Mouse (Mus musculus): ENCODE results near the gene Kcnb1. TPM values are rescaled to one million over a fixed set of nuclear protein-coding genes. Genes with fewer than 3 reads are reported as not detected.
A peak's percentile ranks its signal among the peaks of the same experiment; 100 is the strongest.

Gene Kcnb1
- polyA plus RNA-seq, 1 experiment from 2014 or later: 1.7 TPM

DNA sequence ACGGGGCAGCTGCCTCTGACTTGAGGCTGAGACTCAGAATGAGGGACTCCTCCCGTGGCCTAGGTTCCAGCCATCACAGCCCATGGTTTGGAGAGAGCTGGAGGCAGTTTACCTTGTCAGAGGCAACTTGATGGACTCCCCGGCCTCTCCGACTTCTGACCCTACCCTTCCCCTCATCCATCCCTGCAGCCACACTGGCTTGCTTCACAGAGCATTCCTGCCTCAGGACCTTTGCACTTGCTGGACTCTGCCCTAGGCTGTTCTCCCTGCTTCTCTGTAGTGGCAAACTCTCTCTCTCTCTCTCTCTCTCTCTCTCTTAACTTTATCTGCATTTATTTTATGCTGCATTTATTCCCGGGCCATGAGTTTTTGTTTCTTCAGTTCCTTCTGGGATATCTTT, 103.1 kb downstream of the Kcnb1 start:
- 65% methylated on average over 5 of the region's 5 CpGs for WGBS
- H3K27ac ChIP-seq (ENCODE audit: low read length): no peak overlapping the region
- H3K36me3 ChIP-seq (ENCODE audit: control insufficient read depth, insufficient read depth, low read length): no peaks in the 10 kb centered on the region
- no peaks in the 10 kb centered on the region for H3K9me3 ChIP-seq (replicated peaks; ENCODE audit: control insufficient read depth, low read length)
- H3K9ac ChIP-seq (ENCODE audit: low read length): no peak overlapping the region
- no peak for ATAC-seq (ENCODE audit: insufficient read depth, low FRiP score)
- no peaks in the 10 kb centered on the region for H3K27me3 ChIP-seq (ENCODE audit: control insufficient read depth, insufficient read depth, low read length)
- H3K4me1 ChIP-seq (ENCODE audit: control insufficient read depth, insufficient read depth, low read length): no peaks in the 10 kb centered on the region
- H3K4me2 ChIP-seq (ENCODE audit: low read depth, low read length): no peak overlapping the region
- H3K4me3 ChIP-seq (replicated peaks; ENCODE audit: low read length): no peak overlapping the region

DNA sequence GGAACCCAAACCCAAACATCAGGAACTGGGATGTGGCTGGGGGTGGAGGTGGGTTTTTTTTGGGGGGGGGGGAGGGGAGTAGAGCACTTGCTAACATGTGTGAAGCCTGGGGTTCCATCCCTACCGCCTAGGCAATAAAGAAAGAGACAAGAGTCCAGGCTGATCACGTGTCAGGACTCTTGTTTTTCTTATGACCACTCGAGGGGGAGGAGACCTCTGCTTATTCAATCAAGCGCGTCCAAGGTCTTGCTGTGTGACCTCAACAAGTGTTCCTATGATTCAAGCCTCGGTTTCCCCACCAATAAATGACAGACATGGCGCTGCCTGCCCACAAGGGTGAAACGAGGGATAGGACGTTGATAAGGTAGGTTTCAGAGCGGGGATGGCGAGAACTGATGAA, 103.9 kb downstream of the Kcnb1 start:
- no peaks in the 10 kb centered on the region for H3K36me3 ChIP-seq (ENCODE audit: control insufficient read depth, insufficient read depth, low read length)
- no peaks in the 10 kb centered on the region for H3K27me3 ChIP-seq (ENCODE audit: control insufficient read depth, insufficient read depth, low read length)
- WGBS: 41% methylated on average over 11 of the region's 11 CpGs
- H3K9me3 ChIP-seq (replicated peaks; ENCODE audit: control insufficient read depth, low read length): no peaks in the 10 kb centered on the region
- no peak overlapping the region for H3K4me2 ChIP-seq (ENCODE audit: low read depth, low read length)
- ATAC-seq (ENCODE audit: insufficient read depth, low FRiP score): no peak
- H3K4me3 ChIP-seq (replicated peaks; ENCODE audit: low read length): no peak overlapping the region
- 0 out of 2 replicates have a peak, but pooled peaks cover 3% of the 10 kb centered on the region for H3K4me1 ChIP-seq (ENCODE audit: control insufficient read depth, insufficient read depth, low read length)
- H3K9ac ChIP-seq (ENCODE audit: low read length): no peak overlapping the region
- H3K27ac ChIP-seq (ENCODE audit: low read length): no peak overlapping the region

DNA sequence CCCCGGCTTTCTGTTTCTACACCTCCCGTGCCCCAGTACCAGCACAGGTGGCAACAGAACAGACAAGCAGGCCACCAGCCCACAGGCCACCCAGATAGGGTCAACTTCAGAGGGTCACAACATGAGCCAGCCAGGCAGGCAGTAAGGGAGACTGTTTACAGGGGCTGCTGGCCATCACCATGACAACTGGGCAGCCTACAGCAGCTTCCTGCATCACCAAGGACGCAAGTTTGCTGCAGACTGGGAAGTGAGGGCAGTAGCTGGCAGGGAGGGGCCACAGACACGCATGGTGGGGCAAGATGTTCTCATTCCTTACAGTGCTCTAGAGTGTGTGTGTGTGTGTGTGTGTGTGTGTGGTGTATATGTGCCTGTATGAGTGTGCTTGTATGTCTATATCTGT, 108.3 kb downstream of the Kcnb1 start:
- H3K4me2 ChIP-seq (ENCODE audit: low read depth, low read length): no peak overlapping the region
- WGBS: 9% methylated on average over 4 of the region's 4 CpGs
- H3K9me3 ChIP-seq (replicated peaks; ENCODE audit: control insufficient read depth, low read length): no peaks in the 10 kb centered on the region
- H3K4me3 ChIP-seq (replicated peaks; ENCODE audit: low read length): no peak overlapping the region
- ATAC-seq (ENCODE audit: insufficient read depth, low FRiP score): no peak
- no peak overlapping the region for H3K27ac ChIP-seq (ENCODE audit: low read length)
- H3K27me3 ChIP-seq (ENCODE audit: control insufficient read depth, insufficient read depth, low read length): no peaks in the 10 kb centered on the region
- H3K9ac ChIP-seq (ENCODE audit: low read length): no peak overlapping the region
- H3K4me1 ChIP-seq (ENCODE audit: control insufficient read depth, insufficient read depth, low read length): peaks cover 13% of the 10 kb centered on the region; the same call in 1 of the 2 replicates
- H3K36me3 ChIP-seq (ENCODE audit: control insufficient read depth, insufficient read depth, low read length): no peaks in the 10 kb centered on the region

DNA sequence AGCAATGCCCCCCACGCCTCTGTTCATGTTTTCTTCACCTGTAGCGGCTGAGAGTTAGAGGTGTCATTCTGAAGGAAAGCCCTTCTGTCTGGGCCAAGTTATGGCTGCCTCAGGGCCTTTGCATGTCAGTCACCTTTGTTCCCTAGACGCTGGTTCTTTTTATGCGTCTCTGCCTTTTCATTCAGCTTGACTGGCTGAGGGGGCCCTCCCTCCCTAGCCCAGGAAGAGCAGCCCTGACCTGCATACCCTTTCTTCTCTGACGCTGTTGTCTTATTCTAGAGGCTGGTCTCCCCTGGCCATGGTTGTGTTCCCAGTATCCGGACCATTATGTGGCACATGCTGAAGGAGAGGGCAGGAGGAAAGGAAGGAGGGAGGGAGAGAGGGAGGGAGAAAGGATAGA, 108.8 kb downstream of the Kcnb1 start:
- Histone ChIP-seq H3K4me1 (ENCODE audit: control insufficient read depth, insufficient read depth, low read length) (peaks cover 13% of the 10 kb centered on the region; the same call in 1 of the 2 replicates), H3K9me3 (replicated peaks; ENCODE audit: control insufficient read depth, low read length) (no peaks in the 10 kb centered on the region), H3K36me3 (ENCODE audit: control insufficient read depth, insufficient read depth, low read length) (no peaks in the 10 kb centered on the region), H3K27ac (ENCODE audit: low read length) (no peak overlapping the region), H3K4me3 (replicated peaks; ENCODE audit: low read length) (no peak overlapping the region), H3K9ac (ENCODE audit: low read length) (no peak overlapping the region), H3K4me2 (ENCODE audit: low read depth, low read length) (no peak overlapping the region), H3K27me3 (ENCODE audit: control insufficient read depth, insufficient read depth, low read length) (no peaks in the 10 kb centered on the region)
- WGBS: 47% methylated on average over 6 of the region's 6 CpGs
- ATAC-seq (ENCODE audit: insufficient read depth, low FRiP score): no peak

DNA sequence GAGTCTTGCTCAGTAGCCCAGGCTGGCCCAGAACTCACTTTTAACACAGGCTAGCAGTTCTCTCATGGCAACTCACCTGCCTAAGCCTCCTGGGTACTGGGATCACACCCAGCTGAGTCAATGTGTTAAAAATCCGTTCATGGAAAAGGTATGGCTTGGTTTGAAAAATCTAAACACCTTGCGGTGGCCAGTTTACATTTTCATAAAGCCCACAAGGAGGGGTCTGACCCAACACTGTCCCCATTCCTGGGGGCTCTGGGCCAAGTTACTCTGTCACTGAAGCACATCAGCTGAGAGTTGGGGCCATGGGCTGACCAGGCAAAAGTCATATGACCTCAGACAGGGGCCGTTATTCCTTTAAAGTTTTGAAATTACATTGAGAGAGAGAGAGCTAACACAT, 109.6 kb downstream of the Kcnb1 start:
- H3K27ac ChIP-seq (ENCODE audit: low read length): no peak overlapping the region
- no peak overlapping the region for H3K9ac ChIP-seq (ENCODE audit: low read length)
- no peak overlapping the region for H3K4me3 ChIP-seq (replicated peaks; ENCODE audit: low read length)
- no peak for ATAC-seq (ENCODE audit: insufficient read depth, low FRiP score)
- no peak overlapping the region for H3K4me2 ChIP-seq (ENCODE audit: low read depth, low read length)
- H3K27me3 ChIP-seq (ENCODE audit: control insufficient read depth, insufficient read depth, low read length): no peaks in the 10 kb centered on the region
- H3K4me1 ChIP-seq (ENCODE audit: control insufficient read depth, insufficient read depth, low read length): peaks cover 13% of the 10 kb centered on the region; the same call in 1 of the 2 replicates
- H3K9me3 ChIP-seq (replicated peaks; ENCODE audit: control insufficient read depth, low read length): no peaks in the 10 kb centered on the region
- 54% methylated on average over 3 of the region's 3 CpGs for WGBS
- no peaks in the 10 kb centered on the region for H3K36me3 ChIP-seq (ENCODE audit: control insufficient read depth, insufficient read depth, low read length)

DNA sequence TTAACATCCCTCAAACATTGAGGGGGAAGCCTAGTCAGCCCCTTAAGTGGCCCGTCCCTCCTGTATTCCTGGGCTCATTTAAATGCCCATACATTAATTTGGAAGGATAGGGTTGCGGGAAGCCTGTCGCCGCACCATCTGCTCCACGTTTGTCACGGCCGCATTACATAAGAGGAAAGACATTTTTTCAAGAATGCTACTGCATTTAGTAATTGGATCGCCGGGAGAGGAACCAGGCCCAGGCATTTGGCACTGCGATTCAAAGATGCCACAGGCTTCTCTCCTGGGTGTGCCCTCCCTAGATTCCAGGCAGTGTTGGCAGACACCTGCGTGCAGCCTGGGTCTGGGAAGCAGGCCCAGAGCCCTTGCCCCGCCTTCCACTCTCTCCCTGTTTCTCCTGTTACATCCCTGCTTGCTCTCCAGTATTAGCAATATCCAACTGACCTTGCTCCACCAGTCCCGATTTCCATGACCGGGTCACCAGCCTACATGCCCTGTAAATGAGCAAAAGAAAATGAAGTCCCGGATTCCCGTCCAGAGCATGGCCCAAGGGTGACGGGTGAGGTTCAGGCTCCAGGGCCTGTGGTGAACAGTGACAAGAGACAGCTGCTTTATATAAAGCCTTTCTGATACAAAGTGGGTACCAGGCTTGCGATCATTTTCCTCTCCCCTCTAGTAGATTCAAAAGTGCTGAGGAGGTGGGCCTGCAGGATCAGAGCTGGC, 110.3 kb downstream of the Kcnb1 start:
- Histone ChIP-seq H3K27me3 (ENCODE audit: control insufficient read depth, insufficient read depth, low read length) (no peaks in the 10 kb centered on the region), H3K36me3 (ENCODE audit: control insufficient read depth, insufficient read depth, low read length) (no peaks in the 10 kb centered on the region), H3K4me3 (replicated peaks; ENCODE audit: low read length) (no peak overlapping the region), H3K9ac (ENCODE audit: low read length) (0 out of 2 replicates have a peak overlapping the region, but pooled peaks have one; percentile 2), H3K27ac (ENCODE audit: low read length) (no peak overlapping the region), H3K4me2 (ENCODE audit: low read depth, low read length) (no peak overlapping the region), H3K4me1 (ENCODE audit: control insufficient read depth, insufficient read depth, low read length) (peaks cover 13% of the 10 kb centered on the region; the same call in 1 of the 2 replicates), H3K9me3 (replicated peaks; ENCODE audit: control insufficient read depth, low read length) (no peaks in the 10 kb centered on the region)
- ATAC-seq (ENCODE audit: insufficient read depth, low FRiP score): 0 out of 2 replicates have a peak, but pooled peaks have one; percentile 24
- WGBS: 47% methylated on average over 18 of the region's 18 CpGs

DNA sequence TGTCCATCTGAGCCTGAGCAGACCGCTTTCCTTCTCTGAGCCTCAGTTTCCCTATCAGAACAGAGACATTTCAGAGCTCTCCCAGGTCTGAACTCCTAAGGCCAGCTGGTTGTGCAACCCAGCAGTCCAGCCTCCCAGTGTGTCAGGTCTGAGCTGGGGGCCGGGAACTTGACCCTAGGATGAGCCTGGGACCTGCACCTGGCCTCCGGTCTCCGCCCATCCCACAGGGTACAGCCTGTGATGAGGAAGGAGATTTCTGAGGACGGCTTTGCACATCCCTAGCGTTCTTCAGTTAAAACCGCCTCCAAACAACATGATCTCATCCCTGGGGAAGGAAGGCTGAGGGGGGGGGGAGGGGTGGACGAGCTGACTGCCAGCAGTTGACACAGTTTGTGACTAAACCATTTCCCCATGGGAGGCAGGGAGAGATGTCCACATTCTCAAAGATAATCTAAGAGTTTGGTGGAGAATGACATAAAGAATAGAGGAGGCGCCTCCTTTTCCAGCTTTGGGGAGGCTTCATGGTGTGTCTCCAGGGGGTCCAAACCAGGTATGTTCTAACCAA, 110.9 kb downstream of the Kcnb1 start:
- H3K27ac ChIP-seq (ENCODE audit: low read length): no peak overlapping the region
- no peak overlapping the region for H3K4me2 ChIP-seq (ENCODE audit: low read depth, low read length)
- no peaks in the 10 kb centered on the region for H3K27me3 ChIP-seq (ENCODE audit: control insufficient read depth, insufficient read depth, low read length)
- H3K36me3 ChIP-seq (ENCODE audit: control insufficient read depth, insufficient read depth, low read length): no peaks in the 10 kb centered on the region
- H3K4me1 ChIP-seq (ENCODE audit: control insufficient read depth, insufficient read depth, low read length): peaks cover 13% of the 10 kb centered on the region; the same call in 1 of the 2 replicates
- H3K9me3 ChIP-seq (replicated peaks; ENCODE audit: control insufficient read depth, low read length): no peaks in the 10 kb centered on the region
- no peak; the same call in 1 of the 2 replicates for ATAC-seq (ENCODE audit: insufficient read depth, low FRiP score)
- no peak overlapping the region for H3K9ac ChIP-seq (ENCODE audit: low read length)
- H3K4me3 ChIP-seq (replicated peaks; ENCODE audit: low read length): no peak overlapping the region
- WGBS: 46% methylated on average over 9 of the region's 9 CpGs

DNA sequence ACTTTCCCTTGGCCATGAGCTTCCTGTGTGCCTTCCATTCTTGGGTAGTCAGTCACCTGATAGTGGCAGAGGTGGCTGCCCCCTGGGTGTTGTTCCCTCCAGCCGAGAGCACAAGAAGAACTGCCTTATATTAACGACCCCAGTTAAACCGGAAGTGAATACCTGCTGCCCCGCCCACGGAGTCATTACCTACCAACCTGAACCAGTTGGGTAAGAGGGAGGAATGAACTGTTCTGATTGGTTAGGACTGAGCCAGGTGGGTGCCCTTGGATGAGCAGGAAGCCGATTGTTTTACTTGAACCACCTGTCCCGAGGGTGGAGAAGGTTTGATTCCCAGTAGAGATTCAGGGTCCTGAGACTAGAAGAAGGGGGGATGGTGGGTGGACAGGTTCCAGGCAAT, 111.5 kb downstream of the Kcnb1 start:
- WGBS: 34% methylated on average over 7 of the region's 7 CpGs

DNA sequence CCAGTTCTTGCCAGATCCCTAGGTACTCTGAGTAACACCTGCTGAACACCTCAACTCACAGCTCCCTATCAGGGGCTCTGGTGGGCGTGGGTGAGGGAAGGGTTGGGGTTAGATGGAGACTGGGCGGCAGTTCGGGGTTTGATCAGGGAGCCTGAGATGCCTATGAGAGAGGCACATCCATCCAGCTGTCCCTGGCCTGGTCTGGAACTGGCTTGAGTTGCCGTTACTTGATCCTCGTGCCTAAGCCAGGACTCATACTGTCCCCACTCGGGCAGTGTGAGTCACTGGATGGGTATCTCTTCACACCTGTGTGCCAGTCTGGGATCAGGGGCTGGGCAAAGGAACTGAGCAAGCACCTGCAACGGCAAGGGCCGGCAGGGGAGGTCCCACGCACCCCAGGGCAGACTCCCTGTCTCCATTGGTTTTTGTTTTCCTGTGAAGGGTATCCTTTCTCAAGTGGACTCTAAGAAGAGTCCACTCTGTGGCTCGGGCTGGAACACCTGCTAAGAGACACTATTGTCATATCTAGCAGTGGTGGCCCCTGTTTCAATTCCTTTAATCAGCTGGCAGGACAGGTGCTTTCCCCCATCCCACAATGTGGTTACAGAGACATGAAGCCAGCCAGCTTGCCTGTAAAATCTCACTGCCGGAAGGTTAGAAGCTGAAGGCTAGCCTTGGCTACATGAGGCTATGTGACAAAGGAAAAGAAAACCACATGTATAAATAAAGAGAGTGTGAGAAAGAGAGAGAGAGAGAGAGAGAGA, 112.6 kb downstream of the Kcnb1 start:
- no peaks in the 10 kb centered on the region for H3K27me3 ChIP-seq (ENCODE audit: control insufficient read depth, insufficient read depth, low read length)
- no peaks in the 10 kb centered on the region for H3K36me3 ChIP-seq (ENCODE audit: control insufficient read depth, insufficient read depth, low read length)
- H3K4me1 ChIP-seq (ENCODE audit: control insufficient read depth, insufficient read depth, low read length): peaks cover 13% of the 10 kb centered on the region; the same call in 1 of the 2 replicates
- WGBS: 79% methylated on average over 11 of the region's 11 CpGs
- H3K4me2 ChIP-seq (ENCODE audit: low read depth, low read length): no peak overlapping the region
- H3K9ac ChIP-seq (ENCODE audit: low read length): no peak overlapping the region
- no peaks in the 10 kb centered on the region for H3K9me3 ChIP-seq (replicated peaks; ENCODE audit: control insufficient read depth, low read length)
- H3K27ac ChIP-seq (ENCODE audit: low read length): no peak overlapping the region
- ATAC-seq (ENCODE audit: insufficient read depth, low FRiP score): no peak
- no peak overlapping the region for H3K4me3 ChIP-seq (replicated peaks; ENCODE audit: low read length)

More for the DNA sequence above, 111.5 kb downstream of the Kcnb1 start:
- Histone ChIP-seq H3K9ac (ENCODE audit: low read length) (no peak overlapping the region), H3K36me3 (ENCODE audit: control insufficient read depth, insufficient read depth, low read length) (no peaks in the 10 kb centered on the region), H3K27ac (ENCODE audit: low read length) (no peak overlapping the region), H3K4me2 (ENCODE audit: low read depth, low read length) (no peak overlapping the region), H3K4me3 (replicated peaks; ENCODE audit: low read length) (no peak overlapping the region), H3K27me3 (ENCODE audit: control insufficient read depth, insufficient read depth, low read length) (no peaks in the 10 kb centered on the region), H3K4me1 (ENCODE audit: control insufficient read depth, insufficient read depth, low read length) (peaks cover 13% of the 10 kb centered on the region; the same call in 1 of the 2 replicates), H3K9me3 (replicated peaks; ENCODE audit: control insufficient read depth, low read length) (no peaks in the 10 kb centered on the region)
- no peak for ATAC-seq (ENCODE audit: insufficient read depth, low FRiP score)

Data from stomach, embryonic 16.5 days (tissue).